In genomic region chr8:80784559-80784958, GRCm38 (mm10) we compare ENCODE assay signal across 22 mouse cellular contexts. TPM values are rescaled to one million over a fixed set of nuclear protein-coding genes. Genes with fewer than 3 reads are reported as not detected.
DNase-seq lines count a peak whose midpoint lies in the region; ATAC-seq and TF ChIP-seq lines count a peak whose summit lies in the region.
"Had no signal": no experiment of that assay in that cellular context is flagged by ENCODE, and none has a peak within 500 bp of the region (broad histone marks: within the 10 kb centered on the region; RNA-seq: fewer than 3 reads in every experiment).

No protein-coding gene starts in this region.

- TF ChIP-seq EP300 in CH12.LX (IDR thresholded peaks at IDR 0.05; ENCODE audit: low read length): no peak

- H3K36me3 ChIP-seq in kidney, adult 2 months (ENCODE audit: control insufficient read depth, insufficient read depth, low read length): peaks cover 14% of the 10 kb centered on the region
- peaks cover 41% of the 10 kb centered on the region for H3K36me3 ChIP-seq in kidney, embryonic 14.5 days (ENCODE audit: control insufficient read depth, insufficient read depth, low read length)
- H3K36me3 ChIP-seq in CH12.LX (replicated peaks in 1 of 2; ENCODE audit: control insufficient read depth in 1 of 2, insufficient read depth in 1 of 2, low read length in 1 of 2): no peaks in the 10 kb centered on the region

- 77% methylated on average over 9 of the region's 9 CpGs for WGBS in kidney, adult 2 months
- 90% methylated on average over 9 of the region's 9 CpGs for WGBS in kidney, embryonic 14.5 days

- H3K9ac ChIP-seq in kidney, embryonic 14.5 days (ENCODE audit: low read depth, low read length): no peak overlapping the region
- no peak overlapping the region for H3K9ac ChIP-seq in CH12.LX (ENCODE audit: insufficient read depth, low read depth)
- H3K9ac ChIP-seq: embryonic facial prominence, embryonic 13.5 days; embryonic facial prominence, embryonic 15.5 days had no signal

- H3K4me2 ChIP-seq in kidney, embryonic 14.5 days (replicated peaks; ENCODE audit: low read depth, low read length): no peak overlapping the region
- peak overlapping the region; percentile 37; the same call in 1 of the 2 replicates for H3K4me2 ChIP-seq in CH12.LX (ENCODE audit: insufficient read depth, low read depth, poor library complexity, severe bottlenecking)
- H3K4me2 ChIP-seq: embryonic facial prominence, embryonic 13.5 days; embryonic facial prominence, embryonic 15.5 days had no signal

- no peaks in the 10 kb centered on the region for H3K27me3 ChIP-seq in kidney, adult 2 months (replicated peaks; ENCODE audit: control insufficient read depth, insufficient read depth, low read length)
- H3K27me3 ChIP-seq in kidney, embryonic 14.5 days (ENCODE audit: control insufficient read depth, insufficient read depth, low read length): no peaks in the 10 kb centered on the region
- no peaks in the 10 kb centered on the region for H3K27me3 ChIP-seq in CH12.LX (replicated peaks)
- H3K27me3 ChIP-seq: embryonic facial prominence, embryonic 13.5 days; embryonic facial prominence, embryonic 15.5 days had no signal

- TF ChIP-seq CTCF in kidney, adult 2 months (conservative IDR thresholded peaks at IDR 0.05; ENCODE audit: insufficient read depth, insufficient read length, low read depth, low read length): no peak
- no peak for TF ChIP-seq CTCF in CH12.LX (conservative IDR thresholded peaks at IDR 0.05 in 1 of 2, IDR thresholded peaks at IDR 0.05 in 1 of 2; ENCODE audit: low read depth in 2 of 2, low read length in 2 of 2)

- TF ChIP-seq POLR2A in kidney, adult 2 months (IDR thresholded peaks at IDR 0.05; ENCODE audit: low read depth, low read length): no peak
- TF ChIP-seq POLR2A in CH12.LX (IDR thresholded peaks at IDR 0.05; ENCODE audit: low read depth, low read length): no peak

- no peak for TF ChIP-seq RAD21 in CH12.LX (IDR thresholded peaks at IDR 0.05; ENCODE audit: low read depth, low read length)

- no peaks in the 10 kb centered on the region for H3K9me3 ChIP-seq in kidney, embryonic 14.5 days (ENCODE audit: control insufficient read depth, low read length)
- no peaks in the 10 kb centered on the region for H3K9me3 ChIP-seq in CH12.LX (replicated peaks; ENCODE audit: low read length)
- H3K9me3 ChIP-seq: embryonic facial prominence, embryonic 13.5 days; embryonic facial prominence, embryonic 15.5 days had no signal

- in situ Hi-C loops in CH12.LX (cut with MboI; ENCODE audit: low pct_ligation_motif_present, low pct_unique_long_range_greater_than_20kb, low sequenced_read_pairs): loop anchor here (25.0 kb wide), 1 partner anchor 203 kb away; no protein-coding TSS in a partner anchor

- H3K27ac ChIP-seq in kidney, adult 2 months (ENCODE audit: insufficient read depth, low read depth, low read length): no peak overlapping the region
- no peak overlapping the region for H3K27ac ChIP-seq in kidney, embryonic 14.5 days (ENCODE audit: low read depth, low read length)
- H3K27ac ChIP-seq in CH12.LX (ENCODE audit: insufficient read depth, low read depth): no peak overlapping the region
- H3K27ac ChIP-seq: embryonic facial prominence, embryonic 13.5 days; embryonic facial prominence, embryonic 15.5 days had no signal

- ATAC-seq in kidney, embryonic 14.5 days (ENCODE audit: low FRiP score, low TSS enrichment): no peak
- no peak for ATAC-seq in erythroblast, adult 5-6 weeks (replicated peaks; ENCODE audit: low FRiP score, poor library complexity, severe bottlenecking)
- ATAC-seq: CD4-positive, CD25-positive, alpha-beta regulatory T cell, adult 4 months; forebrain, embryonic 14.5 days; forebrain, embryonic 16.5 days had no signal

- no peak overlapping the region for H3K4me3 ChIP-seq in kidney, adult 2 months (ENCODE audit: insufficient read depth, low read depth, low read length)
- H3K4me3 ChIP-seq in kidney, embryonic 14.5 days (ENCODE audit: low read length): no peak overlapping the region
- H3K4me3 ChIP-seq in CH12.LX (replicated peaks in 1 of 3; ENCODE audit: low read depth in 2 of 3, low read length in 2 of 3, poor library complexity in 1 of 3): no peak overlapping the region
- H3K4me3 ChIP-seq: embryonic facial prominence, embryonic 13.5 days; embryonic facial prominence, embryonic 15.5 days had no signal

- DNase-seq in heart, adult 11 months: peak; percentile 76
- no peak for DNase-seq in heart, postnatal 36 days
- DNase-seq in kidney, adult 2 months: peak; percentile 42
- no peak for DNase-seq in CH12.LX (ENCODE audit: extremely low read depth)
- DNase-seq: adrenal gland, adult 2 months; adrenal gland, postnatal 10 days; adrenal gland, postnatal 25 days; B cell, adult 2 months; cerebellum, adult 11 months; cerebellum, adult 18-20 months; cerebellum, adult 8-10 months; cerebellum, adult 9-11 months; cerebellum, postnatal 14 days; cerebellum, postnatal 36 days; embryo, embryonic 11 days had no signal

- dilution Hi-C loops in CH12.LX (cut with MboI; ENCODE audit: extremely low pct_ligation_motif_present, extremely low pct_unique_long_range_greater_than_20kb, low sequenced_read_pairs): no loop called here

- no peaks in the 10 kb centered on the region for H3K79me2 ChIP-seq in CH12.LX (replicated peaks; ENCODE audit: control insufficient read depth, extremely low read depth, insufficient read depth, poor library complexity, severe bottlenecking)

- H3K4me1 ChIP-seq in kidney, adult 2 months (ENCODE audit: control insufficient read depth, insufficient read depth, low read length): 0 out of 2 replicates have a peak, but pooled peaks cover 2% of the 10 kb centered on the region
- H3K4me1 ChIP-seq in kidney, embryonic 14.5 days (ENCODE audit: control insufficient read depth, insufficient read depth, low read length): peaks cover 8% of the 10 kb centered on the region; the same call in 1 of the 2 replicates
- no peaks in the 10 kb centered on the region for H3K4me1 ChIP-seq in CH12.LX (ENCODE audit: control insufficient read depth in 1 of 2, insufficient read depth in 2 of 2)
- H3K4me1 ChIP-seq: embryonic facial prominence, embryonic 13.5 days; embryonic facial prominence, embryonic 15.5 days had no signal

- intact Hi-C loops in heart, postnatal 36 days (cut with DNase I): no loop called here

TF ChIP-seq in CH12.LX, 34 proteins besides CTCF, POLR2A, EP300 and RAD21:
- no peak for TF ChIP-seq ZNF384 (IDR thresholded peaks at IDR 0.05; ENCODE audit: low read depth, low read length)

RNA-seq across cellular contexts. Expression of gene Smarca5, which starts 45.3 kb away (rescaled TPM):
- total RNA-seq in heart, postnatal 36 days (2021): 10 to 100 TPM; 35.3 to 44.0 TPM
- polyA plus RNA-seq in kidney, adult 2 months (2012; rRNA removed): 3.9 and 4.5 TPM in 2 replicates
- polyA plus RNA-seq in kidney, embryonic 14.5 days (2014; fragmentation: Nextera tagmentation; extraction: Ambion mirVana): 60.3 and 113 TPM in 2 replicates
- 54.4 and 74.8 TPM in 2 replicates for total RNA-seq in CH12.LX (2012; rRNA removed)
- total RNA-seq in CH12.LX (2014; rRNA removed): 109 and 133 TPM in 2 replicates
- polyA plus RNA-seq in CH12.LX (2012; ENCODE audit: insufficient read length, low read depth): 77.1 and 96.6 TPM in 2 replicates
- 49.4 and 67.3 TPM in 2 replicates for total RNA-seq in erythroblast, adult 5-6 weeks (2015; ENCODE audit: low replicate concordance)
- total RNA-seq in erythroblast, adult 5-6 weeks (2017; ENCODE audit: low replicate concordance): 59.6 and 168 TPM in 2 replicates

Comparison
In these comparisons a context has a peak if more than half of its experiments do, and no peak if none do; other contexts are left out.
1. DNase-seq: peak in heart, adult 11 months (single experiment) and kidney, adult 2 months (single experiment); none in heart, postnatal 36 days (0 of 2) and CH12.LX (single experiment).